Mouse (Mus musculus) urinary bladder, postnatal 25 days (tissue): ENCODE measurements around the gene Entpd4b.
"Not testable (repeated sequence)": the region's sequence is repeated elsewhere in the genome, so short reads cannot be mapped to it uniquely, and the experiment has no call there.

Experiments used
- DNase-seq: peaks from one replicate; pipeline ENCODE4 v3.0.0; 2022; ENCODE audit warnings: low spot score

The Entpd4b gene

GRCm38 (mm10) chr14:69555110-69555831, at the start of gene Entpd4b:
Entpd4b (plus strand) TSS chr14:69555424.
- DNase-seq, result not testable (repeated sequence)

GRCm38 (mm10) chr14:69507000-69507399, 48.2 kb upstream of the Entpd4b start:
- not testable (repeated sequence) for DNase-seq

- DNase-seq, result not testable (repeated sequence)
Observed at GRCm38 (mm10) chr14:69512449-69512848, 42.8 kb upstream of the Entpd4b start, which contains the start of gene Gm27179. Gm27179 (minus strand) TSS chr14:69512549.

- DNase-seq, result not testable (repeated sequence)
Observed at GRCm38 (mm10) chr14:69520810-69521209, 34.4 kb upstream of the Entpd4b start.

- not testable (repeated sequence) for DNase-seq
Observed at GRCm38 (mm10) chr14:69523001-69523400, 32.2 kb upstream of the Entpd4b start.

- not testable (repeated sequence) for DNase-seq
Observed at GRCm38 (mm10) chr14:69526202-69526601, 29.0 kb upstream of the Entpd4b start.

GRCm38 (mm10) chr14:69536539-69536938, 18.7 kb upstream of the Entpd4b start:
- not testable (repeated sequence) for DNase-seq

- not testable (repeated sequence) for DNase-seq
Observed at GRCm38 (mm10) chr14:69540113-69540512, 15.1 kb upstream of the Entpd4b start.

- DNase-seq, result not testable (repeated sequence)
Observed at GRCm38 (mm10) chr14:69542695-69543094, 12.5 kb upstream of the Entpd4b start.

- DNase-seq, result not testable (repeated sequence)
Observed at GRCm38 (mm10) chr14:69544033-69544432, 11.2 kb upstream of the Entpd4b start.

- DNase-seq, result not testable (repeated sequence)
Observed at GRCm38 (mm10) chr14:69545052-69545451, 10.2 kb upstream of the Entpd4b start.

GRCm38 (mm10) chr14:69547310-69547709, 7.9 kb upstream of the Entpd4b start:
- not testable (repeated sequence) for DNase-seq

- not testable (repeated sequence) for DNase-seq
Observed at GRCm38 (mm10) chr14:69556820-69557219, 1.6 kb downstream of the Entpd4b start.

- DNase-seq, result not testable (repeated sequence)
Observed at GRCm38 (mm10) chr14:69557550-69557949, 2.3 kb downstream of the Entpd4b start.
